Mouse (Mus musculus) layer of hippocampus, adult 8-10 months (tissue): ENCODE data around the gene Fkbp9. TPM values are rescaled to one million over a fixed set of nuclear protein-coding genes. Genes with fewer than 3 reads are reported as not detected.
A peak's percentile ranks its signal among the peaks of the same experiment; 100 is the strongest.
"Not testable (repeated sequence)": the region's sequence is repeated elsewhere in the genome, so short reads cannot be mapped to it uniquely, and the experiment has no call there.

Experiments used
- DNase-seq, 2 experiments: peaks; one replicate each; pipeline ENCODE4 v3.0.0; 2022; ENCODE audit warnings: low spot score in 2 of 2
- total RNA-seq, 4 experiments: library from RNA; stranded (reverse); gene quantifications; 2 replicates each; pipeline ENCODE4 v1.2.4; 2022

Fkbp9 gene
- total RNA-seq, 4 experiments from 2014 or later: 27.4 to 37.3 (median 30.9) TPM

DNA sequence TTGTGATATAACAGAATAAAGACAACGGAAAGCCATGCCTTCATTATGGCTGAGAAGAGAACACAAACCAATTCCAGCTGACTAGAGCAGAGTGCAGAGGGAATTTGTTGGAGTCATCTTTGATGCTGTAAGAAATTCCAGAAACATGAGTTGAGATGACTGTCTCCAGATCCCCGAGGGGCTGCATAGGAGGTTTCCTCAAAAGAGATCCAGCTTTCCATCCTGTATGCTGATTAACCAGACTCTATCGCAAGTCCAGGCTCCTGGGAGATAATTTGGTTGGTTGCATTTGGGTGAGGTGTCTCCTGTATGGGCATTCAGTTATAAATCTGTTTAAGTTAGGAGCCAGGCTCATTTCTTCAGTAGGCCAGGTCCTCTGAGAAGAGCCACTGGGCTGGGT, 5.8 kb downstream of the Fkbp9 start:
- no peak for DNase-seq

DNA sequence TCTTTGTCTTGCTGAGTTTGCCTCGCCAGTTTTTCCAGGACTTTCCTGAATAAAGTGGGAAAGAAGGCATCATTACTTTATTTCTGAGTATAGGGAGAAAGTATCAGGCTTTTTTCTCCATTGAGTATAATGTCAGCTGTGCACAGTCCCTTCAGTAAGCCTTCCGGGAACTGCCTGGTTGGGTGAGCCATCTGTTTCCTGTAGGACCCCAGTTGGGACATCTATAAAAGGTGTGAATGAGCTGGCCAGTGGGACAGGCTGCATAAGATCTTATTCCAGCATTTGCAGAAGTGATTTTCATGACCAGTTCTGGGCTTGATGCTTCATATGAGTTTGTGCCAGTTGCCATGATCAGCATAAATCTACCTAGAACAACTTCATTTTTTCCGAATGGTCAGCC, 11.4 kb downstream of the Fkbp9 start:
- DNase-seq: no peak

DNA sequence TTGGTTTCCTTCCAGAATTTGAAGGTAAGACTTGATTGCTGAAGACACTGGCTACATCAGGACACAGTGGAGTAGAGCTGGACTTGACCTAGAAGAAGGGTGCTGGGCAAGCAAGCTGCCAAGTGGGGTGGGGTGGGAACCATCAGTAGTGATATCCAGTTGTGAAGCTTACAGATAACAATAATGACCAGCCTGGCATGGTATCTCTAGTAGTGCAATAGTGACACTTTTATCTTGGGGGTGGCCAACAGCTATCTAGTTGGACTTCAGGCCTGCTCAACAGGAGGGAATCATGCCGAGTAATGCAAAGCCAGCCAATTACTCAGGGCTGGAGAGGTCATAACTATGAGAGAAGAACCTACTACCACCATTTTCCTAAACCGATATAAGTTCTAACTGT, 12.5 kb downstream of the Fkbp9 start:
- no peak for DNase-seq

DNA sequence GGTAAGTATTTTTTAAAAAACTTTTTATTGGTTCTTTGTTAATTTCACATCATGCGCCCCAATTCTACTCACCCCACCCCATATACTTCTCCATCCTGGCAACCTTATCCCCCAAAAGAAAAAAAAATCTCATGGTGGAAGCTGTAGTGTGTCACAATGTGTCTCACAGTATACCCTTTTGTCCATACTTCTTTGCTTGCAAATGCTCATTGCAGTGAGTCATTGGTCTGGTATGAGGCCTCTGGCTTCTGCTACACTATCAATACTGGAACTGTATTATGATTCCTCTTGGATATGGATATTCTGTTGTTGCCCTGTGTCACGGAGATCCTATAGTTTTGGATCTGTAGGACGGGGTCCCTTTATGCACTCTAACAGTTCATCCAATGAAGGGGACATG, 17.1 kb downstream of the Fkbp9 start:
- no peak for DNase-seq

DNA sequence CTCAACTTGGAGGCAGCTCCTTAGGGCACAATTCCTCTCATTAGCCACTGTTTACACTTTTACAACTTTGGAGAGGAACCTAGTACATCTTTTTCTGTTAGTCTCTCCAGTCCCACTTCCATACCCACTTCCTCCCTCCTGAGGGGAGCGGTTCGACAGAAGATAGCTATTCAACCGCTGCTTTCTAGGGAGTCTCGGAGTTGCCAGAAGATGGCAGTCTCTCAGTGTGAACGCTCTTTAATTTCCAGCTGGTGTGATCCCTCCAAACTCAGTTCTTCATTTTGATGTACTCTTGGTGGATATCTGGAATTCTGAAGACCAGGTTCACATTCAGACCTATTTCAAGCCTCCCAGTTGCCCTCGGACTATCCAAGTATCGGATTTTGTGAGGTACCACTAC, 18.5 kb downstream of the Fkbp9 start:
- DNase-seq: no peak

DNA sequence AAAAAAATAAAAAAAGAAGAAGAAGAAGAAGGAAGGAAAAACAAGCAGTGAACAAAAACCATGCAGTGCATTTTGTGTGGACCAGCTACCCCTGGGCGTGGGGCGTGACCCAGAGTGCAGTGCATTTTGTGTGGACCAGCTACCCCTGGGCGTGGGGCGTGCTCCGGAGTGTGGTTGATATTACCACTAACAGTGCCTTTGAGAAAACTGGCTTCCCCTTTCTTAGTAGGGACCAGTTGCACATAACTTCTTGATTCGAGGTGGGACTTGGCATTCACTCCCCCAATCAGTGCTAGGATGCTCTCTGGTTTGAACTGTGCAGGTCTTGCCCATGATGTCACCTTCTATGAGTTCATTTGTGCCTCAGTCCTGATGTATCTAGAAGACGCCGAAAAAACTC, 22.9 kb downstream of the Fkbp9 start:
- no peak for DNase-seq

DNA sequence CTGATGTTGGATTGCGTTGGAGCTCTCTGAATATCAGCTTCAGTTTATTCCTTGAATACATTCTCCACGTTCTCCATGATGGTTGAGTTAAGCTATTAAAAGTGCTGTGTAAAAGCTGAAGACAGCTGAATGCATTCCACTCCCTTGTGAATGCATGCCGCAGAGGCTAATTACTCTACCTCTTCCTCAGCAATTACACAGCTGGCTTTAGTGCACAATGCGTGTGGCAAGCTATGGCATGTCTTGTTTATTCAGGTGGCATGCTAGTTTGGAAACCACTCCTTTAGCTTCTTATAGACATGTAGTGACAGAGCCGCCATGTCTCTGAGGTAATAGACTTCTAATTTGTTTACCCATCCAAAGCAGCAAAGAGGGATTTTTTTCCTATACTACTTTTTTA, 24.9 kb downstream of the Fkbp9 start:
- no peak for DNase-seq

DNA sequence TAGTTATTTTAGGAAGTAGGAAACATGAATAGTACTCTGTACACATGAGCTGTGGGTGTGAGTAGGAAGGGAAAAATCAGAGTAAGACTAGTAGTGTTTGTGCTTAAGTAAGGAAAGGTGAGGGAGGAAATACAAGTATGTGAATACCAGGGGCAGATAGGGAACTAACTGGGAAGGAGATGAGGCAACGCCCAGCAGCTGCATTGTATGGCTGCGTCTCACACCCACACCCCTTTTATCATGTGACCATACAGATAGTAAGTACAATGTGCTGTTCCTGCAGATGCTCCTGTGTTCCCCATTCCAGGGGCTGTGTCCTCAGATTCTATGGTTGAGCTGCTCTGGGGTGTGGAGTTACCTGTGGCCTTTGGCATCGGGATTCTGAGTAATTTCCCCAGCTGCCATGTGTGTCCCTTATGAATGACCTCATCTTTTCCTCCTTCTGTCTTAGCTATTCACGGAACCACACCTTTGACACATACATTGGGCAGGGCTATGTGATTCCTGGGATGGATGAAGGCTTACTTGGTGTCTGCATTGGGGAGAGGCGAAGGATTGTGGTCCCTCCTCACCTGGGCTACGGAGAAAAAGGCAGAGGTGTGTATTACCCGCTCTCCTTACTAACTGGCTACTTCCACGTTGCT, 28.5 kb downstream of the Fkbp9 start:
- DNase-seq: no peak

DNA sequence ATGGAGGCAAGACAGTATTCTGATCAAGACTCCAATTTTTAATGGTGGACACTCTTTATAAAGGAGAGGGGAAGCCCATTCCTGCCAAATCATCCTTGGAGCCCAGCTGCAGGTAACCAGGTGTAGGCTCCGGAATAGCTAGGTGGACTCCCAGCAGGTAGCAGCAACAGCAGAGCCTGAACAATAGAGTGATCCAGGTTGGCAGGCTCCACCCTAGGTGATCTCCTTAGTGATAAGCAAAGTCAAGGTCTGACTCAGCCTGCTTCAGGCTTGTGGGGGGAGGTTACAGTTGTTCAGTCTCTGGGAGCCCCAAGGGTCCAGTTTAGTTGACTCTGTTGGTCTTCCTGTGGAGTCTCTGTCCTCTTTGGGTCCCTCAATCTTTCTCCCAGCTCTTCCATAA, 35.0 kb downstream of the Fkbp9 start:
- not testable (repeated sequence) for DNase-seq

DNA sequence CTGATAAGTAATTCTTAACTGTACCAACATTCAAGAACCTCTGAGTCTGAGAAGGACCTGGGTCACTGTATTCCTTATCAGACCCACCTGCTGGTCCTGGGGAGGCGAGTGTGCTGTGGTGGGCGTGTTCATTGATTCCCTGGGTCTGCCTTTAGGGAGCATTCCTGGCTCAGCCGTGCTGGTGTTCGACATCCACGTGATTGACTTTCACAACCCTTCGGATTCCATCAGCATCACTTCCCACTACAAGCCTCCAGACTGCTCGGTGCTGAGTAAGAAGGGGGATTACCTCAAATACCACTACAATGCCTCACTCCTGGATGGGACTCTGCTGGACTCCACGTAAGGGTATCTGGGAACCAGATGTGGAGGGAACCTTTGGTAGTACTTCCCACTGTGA, 36.7 kb downstream of the Fkbp9 start:
- DNase-seq: no peak

DNA sequence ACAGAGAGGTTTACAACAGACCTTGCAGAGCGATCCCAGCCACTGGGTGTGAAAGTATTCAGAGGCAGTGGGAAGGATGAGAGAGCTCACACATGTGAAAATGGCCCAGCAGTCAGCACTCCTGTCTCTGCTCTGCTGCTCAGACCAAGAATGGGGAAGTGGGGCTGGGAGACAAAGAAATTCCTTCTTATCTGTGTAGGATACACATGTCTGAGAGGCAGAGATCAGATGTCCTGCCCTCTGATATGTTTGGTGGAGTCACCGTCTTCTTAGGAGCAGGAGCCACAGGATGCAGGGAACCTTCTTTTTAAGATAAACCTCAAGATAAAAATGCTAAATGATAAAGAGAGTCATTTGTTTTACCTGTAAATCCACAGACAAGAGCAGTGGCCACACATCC, 38.2 kb downstream of the Fkbp9 start:
- no peak for DNase-seq

DNA sequence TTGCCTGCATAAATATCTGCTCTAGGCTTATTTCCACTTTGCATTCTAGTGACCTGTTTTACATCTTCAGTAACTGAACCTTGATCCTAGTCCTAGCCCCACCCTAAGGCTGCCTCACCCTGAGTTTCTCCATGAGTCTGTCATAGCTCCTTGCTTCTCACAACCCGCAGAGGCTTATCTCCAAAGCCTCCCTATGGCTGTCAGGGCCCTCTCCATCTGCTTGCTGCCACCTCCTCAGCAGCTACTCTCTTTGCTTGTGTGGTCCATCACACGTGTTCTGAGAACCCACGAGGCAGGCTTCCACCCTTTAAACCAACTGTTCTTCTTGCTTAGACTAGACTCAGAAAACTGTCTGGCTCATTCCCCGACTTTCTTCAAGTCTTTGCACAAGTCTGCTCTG, 45.0 kb downstream of the Fkbp9 start:
- DNase-seq: peak; percentile 12 to 23

DNA sequence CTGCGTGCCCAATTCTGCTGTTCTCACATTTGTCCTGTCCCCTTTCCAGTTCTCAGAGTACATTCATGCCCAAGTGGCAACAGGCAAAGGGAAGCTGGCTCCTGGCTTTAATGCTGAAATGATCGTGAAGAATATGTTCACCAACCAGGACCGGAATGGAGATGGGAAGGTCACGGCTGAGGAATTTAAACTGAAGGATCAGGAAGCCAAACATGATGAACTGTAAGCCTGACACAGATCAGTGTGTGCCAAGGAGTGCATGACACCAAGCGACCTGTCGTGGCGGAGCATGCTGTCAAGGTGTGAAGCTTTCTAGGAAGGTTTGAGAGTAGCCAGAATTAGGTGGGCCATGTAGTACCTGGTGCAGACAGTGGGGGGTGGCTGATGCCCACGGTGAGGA, 46.1 kb downstream of the Fkbp9 start:
- DNase-seq: no peak

DNA sequence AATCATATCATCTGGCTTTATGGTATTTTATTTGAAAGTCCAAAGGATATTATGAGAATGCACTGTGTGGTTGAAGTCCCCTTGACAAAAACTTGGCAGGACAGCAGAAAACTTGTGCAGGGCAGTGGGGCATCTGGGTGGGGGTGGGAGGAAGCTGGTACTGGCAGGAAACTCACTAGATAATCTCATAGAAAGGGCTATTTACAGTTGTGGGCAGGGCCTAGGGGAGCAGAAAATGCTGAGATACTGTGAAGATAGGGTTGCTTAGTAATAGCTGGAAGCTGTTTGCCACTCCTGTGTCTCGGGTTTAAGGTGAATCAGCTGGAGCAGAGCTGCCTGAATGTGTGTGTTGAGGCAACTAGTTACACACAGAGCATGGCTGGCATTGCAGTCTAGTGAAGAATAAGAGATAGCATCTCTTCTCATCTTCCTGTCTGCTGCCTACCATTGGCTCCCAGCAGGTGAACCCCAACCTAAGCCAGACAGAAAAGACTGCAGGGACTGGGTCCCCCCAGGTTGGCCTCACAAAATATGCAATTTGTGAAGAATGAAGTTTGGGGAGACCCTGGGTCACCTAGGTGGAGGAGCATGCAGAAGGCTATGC, 47.6 kb downstream of the Fkbp9 start:
- DNase-seq: no peak

DNA sequence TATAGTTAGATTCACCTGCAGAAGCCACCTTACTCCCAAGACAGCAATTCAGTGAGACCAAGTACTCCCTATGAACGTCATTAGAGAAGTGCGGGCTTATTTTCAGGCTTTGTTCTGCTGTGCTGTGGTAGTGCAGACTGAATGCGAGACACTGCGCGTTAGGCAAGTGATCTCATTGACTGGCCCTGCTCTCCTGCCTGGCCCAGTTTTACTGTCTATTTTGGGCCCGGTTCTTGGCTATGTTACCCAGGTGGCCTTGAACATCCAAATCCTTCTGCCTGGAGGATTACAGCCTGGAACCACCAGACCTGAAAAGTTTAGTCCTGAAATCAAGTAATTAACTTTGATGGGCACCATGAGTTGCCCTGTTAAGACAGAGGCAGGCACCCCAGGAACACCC, 56.7 kb downstream of the Fkbp9 start:
- DNase-seq: no peak

DNA sequence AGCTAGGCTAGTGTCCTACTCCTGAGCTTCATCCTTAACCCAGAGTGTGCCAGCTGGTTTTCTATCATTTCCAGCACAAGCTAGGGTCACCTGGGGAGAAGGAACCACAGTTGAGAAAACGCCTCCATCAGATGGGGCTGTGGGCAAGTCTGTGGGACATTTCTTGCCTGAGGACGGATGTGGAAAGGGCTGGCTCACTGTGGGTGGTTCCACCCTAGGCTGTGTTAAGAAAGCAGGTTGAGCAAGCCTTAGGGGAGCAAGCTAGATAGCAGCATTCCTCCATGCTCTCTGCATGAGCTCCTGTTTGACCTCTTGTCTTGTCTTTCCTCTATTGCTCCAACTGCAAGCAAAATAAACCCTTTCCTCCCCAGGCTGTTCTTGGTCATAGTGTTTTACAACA, 58.9 kb downstream of the Fkbp9 start:
- no peak for DNase-seq

DNA sequence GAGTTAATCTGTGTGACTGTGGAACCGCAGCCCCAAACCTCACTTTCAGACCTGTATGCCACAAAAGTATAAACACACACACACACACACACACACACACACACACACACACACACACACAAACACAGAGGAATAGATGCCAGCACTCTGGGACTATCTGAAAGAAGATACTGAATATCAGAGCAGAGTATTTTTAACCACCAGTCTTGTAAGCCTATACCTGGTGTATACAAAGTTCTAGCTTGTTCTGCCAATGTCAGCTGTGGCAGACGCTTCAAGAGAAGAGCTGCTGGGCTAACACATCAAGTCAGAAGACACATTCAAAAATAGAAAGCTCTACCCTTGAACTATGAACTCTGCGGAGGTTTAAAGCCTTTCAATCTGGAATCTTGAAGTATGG, 67.7 kb downstream of the Fkbp9 start:
- DNase-seq: no peak

DNA sequence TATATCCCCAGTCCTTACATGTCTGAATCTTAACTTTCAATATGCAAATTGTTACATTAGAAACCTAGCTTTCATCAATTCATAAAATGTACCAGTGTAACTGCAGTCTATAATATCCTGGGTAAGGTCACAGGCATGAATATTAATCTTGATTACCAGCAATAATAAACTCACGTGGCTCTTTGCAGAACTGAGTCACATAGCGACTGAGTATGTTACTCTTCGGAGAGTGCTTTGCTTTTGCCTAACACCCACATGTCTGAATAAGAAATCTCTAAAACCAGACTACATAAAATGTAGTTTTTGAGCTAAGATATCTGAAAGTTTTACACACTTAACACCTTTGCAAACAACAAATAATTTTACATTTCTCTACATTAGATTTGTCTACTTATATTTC, 69.5 kb downstream of the Fkbp9 start:
- DNase-seq: no peak

DNA sequence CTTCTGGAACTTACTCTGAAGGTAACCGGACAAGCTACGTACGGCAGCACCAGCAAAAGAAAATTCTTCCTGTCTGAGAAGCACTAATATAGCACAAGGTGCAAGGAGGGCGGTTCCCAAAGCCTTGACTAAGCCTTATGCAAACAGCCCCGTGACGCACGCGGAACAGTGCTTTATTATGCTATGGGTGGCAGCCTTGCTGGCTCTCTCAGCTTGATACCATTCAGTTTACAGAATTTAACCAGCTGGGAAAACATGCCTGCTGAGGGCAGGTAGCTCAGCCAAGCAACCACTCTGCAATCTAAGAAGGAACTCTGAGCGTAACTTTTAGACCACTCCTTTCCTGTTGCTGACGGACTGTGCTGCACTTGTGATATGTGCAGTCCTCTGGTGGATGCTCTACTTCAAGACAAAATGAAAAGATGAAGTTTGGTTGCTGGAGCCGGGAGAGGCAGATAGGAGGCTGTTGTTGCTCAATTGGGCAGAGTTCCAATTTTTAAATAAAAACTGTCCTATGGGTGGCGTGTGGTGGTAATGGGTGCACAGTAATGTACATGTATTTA, 70.0 kb downstream of the Fkbp9 start:
- peak in 1 of 2 experiments; percentile 31 for DNase-seq

DNA sequence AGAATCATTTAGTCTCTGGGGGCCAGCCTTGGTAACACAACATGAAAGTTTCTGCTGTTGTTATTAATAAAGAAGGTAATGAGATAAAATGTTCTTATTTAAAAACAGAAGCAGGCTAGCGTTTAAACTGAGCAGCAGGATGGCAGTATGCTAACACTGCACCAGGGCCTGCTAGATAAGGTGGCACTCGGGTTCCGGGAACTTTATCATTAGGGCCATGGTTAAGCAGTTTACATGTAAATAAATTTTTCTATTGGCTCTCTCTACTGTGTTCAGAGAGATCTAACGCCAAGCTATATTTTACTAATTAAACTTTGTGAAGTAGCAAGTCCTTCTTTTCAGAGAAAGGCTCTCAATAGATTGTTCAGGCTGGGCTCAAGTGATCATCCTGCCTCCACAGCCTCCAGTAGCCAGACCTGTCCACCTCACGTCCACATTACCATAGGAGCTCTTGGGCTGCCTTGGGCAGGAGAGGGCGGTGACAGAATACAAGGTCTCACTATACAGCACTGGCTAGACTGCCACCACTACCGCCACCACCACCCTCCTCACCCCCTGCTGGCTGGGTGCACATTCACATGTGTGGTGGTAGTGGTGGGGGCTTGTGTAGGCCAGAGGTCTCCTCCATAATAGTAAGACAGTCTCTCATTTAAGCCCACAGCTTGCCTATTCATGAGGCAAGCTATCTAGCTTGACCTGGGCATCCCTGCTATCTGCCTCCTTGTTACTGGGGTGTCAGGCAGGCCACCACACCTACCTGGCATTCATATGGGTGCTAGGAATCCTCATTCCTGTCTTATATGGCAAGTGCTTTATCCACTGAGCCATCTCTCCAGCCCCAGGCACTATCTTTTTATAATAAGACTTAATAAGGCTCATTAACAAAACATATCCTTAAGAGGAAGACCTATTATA, 71.0 kb downstream of the Fkbp9 start:
- no peak for DNase-seq

DNA sequence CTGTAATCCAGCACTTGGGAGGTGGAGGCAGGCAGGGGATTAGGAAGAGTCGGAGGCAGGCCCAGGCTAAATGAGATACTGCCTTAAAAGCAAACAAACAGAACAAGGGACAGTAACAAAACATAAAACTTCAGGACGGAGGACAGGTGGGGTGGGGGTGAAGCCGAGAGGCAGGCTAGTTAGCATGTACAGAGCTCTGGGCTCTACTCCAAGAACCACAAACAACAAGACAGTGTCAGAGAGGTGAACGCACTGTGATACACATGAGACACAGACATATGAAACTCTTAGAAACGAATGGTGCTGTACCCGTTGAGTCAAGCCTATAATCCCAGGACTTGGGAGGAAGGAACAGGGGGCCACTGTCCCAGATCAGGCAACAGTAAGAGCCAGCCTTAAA, 72.0 kb downstream of the Fkbp9 start:
- DNase-seq: no peak

DNA sequence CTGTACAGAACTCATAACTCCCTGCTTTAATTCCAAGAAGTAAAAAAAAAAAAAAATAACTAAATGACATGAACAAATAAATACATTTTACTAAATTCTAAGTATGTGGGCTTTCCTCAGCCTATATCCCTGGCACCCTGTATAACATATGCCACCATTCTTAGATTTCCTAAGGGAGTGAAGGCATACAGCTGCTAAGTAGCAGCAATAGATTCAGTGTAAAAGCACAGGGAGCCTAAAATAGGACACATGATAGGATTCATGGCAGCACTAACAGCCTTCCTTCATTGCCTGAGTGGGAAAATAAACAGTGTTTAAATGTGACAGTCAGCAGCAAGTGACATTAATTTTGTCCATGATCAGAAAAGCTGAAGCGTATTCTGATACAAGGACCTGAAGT, 72.5 kb downstream of the Fkbp9 start:
- DNase-seq: no peak
